Mouse (Mus musculus) gastrocnemius, postnatal 4 days (tissue): ENCODE data around the gene Cflar. TPM values are rescaled to one million over a fixed set of nuclear protein-coding genes. Genes with fewer than 3 reads are reported as not detected.
"Not testable (repeated sequence)": the region's sequence is repeated elsewhere in the genome, so short reads cannot be mapped to it uniquely, and the experiment has no call there.

Experiments
- DNase-seq, 2 experiments: peaks; one replicate each; pipeline ENCODE4 v3.0.0; 2021 to 2022; ENCODE audit warnings: low spot score in 2 of 2, mixed read lengths in 2 of 2
- total RNA-seq, 2 experiments: library from RNA; stranded (reverse); gene quantifications; 2 replicates each; pipeline ENCODE4 v1.2.3; 2021

Cflar gene
- total RNA-seq, 2 experiments from 2014 or later = 49.6 to 54.3 TPM

- no peak for DNase-seq
These were observed 16.7 kb downstream of the Cflar start for GRCm38 (mm10) chr1:58727747-58728589.

DNA sequence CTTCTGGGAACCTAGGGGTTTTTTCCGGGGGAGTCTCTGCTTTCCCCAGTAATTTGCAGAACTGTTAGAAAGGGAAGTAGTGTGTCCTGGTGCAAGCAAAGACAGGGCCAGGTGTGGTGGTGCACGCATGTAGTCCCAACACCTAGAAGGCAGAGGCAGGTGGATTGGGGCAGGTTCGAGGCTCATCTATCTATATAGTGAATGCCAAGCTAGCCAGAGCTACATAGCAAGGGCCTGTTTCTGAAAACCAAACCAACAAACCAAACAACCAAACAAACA is 17.2 kb downstream of the Cflar start:
- no peak for DNase-seq

DNA sequence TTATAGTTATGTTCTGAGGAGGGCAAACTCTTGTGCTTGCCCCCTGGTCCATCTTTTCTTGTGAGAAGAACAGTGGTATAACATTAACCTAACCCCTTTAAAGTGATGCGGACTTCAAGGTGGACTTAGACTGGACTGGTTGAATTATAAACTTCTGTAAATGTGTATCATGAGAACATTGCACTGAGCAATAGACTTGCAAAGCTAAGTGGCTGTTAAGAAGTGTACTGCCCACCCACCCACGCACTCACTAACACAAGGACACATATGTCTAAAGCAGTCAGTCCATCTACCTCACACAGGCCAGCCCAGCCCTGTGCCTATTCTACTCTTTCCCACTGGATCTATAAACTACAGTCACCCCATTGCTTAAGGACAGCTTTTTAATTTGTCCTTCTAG is 22.3 kb downstream of the Cflar start:
- DNase-seq = no peak

GRCm38 (mm10) chr1:58734043-58734920 is 23.0 kb downstream of the Cflar start:
- DNase-seq = no peak

DNA sequence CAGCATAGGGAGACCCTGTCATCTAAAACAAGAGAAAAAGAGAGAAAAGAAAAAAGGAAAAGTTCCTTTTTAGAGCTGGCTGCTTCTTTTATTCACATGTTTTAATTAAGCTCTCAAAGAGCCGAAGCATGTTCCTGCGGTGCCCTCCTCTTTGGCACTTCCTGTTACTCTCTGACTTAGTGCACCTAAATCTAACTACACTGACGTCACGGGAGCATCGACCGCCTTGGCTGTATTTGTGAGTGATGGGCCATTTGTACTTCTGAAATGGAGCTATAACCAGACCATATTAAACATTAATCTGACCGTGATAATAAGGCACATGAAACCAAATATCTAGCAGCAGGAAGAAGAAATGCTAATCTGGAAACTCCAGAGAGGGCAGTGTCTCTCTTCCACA is 24.7 kb downstream of the Cflar start:
- DNase-seq = no peak

- DNase-seq = no peak
These were observed 25.7 kb downstream of the Cflar start for GRCm38 (mm10) chr1:58736968-58737367.

GRCm38 (mm10) chr1:58739529-58739928 is 28.2 kb downstream of the Cflar start:
- no peak for DNase-seq

DNA sequence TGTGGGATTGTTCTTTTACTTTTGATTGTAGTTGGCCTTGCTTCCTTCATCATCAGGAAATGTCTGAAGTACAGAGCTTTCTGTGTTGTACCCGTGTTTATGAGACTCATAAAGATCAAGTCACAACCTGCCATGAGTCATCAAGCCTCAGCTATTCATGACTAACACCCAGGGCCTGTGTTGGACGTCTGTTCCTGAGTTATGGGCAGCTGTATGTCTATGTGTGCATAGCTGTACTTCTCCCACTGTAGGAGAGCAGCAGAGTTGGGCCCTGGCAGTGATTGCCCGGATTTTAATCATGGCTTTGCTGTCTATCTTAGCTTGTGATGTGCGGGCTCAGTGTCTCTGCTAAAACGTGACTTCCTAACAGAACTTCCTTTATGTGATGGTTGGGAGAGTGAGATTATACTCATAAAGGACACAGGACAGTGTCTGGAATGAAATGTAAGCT is 31.3 kb downstream of the Cflar start:
- no peak for DNase-seq

DNA sequence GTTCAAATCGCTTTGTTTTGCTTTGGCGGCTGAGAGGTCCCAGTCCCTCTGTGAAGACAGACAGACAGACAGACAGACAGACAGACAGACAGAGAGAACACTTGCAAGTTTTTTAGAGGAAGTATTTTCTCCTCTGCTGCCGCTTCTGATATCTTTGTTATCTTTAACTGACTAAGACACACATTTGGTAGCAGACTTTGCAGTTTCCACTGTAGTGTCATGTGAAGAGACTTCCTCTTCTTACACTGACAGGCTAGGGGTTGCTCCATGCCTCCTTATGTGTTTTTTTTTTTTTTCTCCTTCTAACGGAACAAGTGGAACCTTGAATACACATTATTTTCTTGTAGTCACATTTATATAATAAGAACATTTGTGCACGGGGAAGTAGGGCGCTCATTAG is 31.9 kb downstream of the Cflar start:
- no peak for DNase-seq

- DNase-seq = peak in 1 of 2 experiments; percentile 41
These were observed 33.3 kb downstream of the Cflar start for GRCm38 (mm10) chr1:58744645-58745044.

GRCm38 (mm10) chr1:58746880-58747279 is 35.6 kb downstream of the Cflar start:
- peak in 1 of 2 experiments; percentile 33 for DNase-seq

DNA sequence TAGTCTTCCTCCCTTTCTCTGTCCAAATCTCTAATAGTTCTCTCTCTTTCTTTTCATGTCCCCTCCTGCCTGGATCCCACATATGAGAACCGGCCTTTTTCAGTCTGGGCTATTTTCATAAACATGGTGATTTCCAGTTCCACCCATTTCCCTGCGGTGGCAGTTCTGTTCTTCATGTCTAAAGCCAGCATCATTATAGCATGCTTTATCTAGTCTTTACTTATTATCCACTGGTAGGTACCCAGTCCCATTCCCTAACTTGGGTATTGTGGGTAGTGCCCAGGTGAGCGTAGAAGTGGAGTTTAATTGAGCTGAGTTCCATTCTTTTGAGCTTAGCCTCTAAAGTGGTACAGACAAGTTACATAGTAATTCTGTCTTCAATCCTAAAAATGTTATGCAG is 48.1 kb downstream of the Cflar start:
- no peak for DNase-seq

- no peak for DNase-seq
These were observed 49.3 kb downstream of the Cflar start for GRCm38 (mm10) chr1:58760581-58760980.

- DNase-seq = peak in 1 of 2 experiments; percentile 31
These were observed 50.3 kb downstream of the Cflar start for GRCm38 (mm10) chr1:58761391-58762275.

GRCm38 (mm10) chr1:58762576-58762975 is 51.3 kb downstream of the Cflar start:
- DNase-seq = no peak

- not testable (repeated sequence) for DNase-seq
These were observed 55.1 kb downstream of the Cflar start for GRCm38 (mm10) chr1:58766446-58766845.

DNA sequence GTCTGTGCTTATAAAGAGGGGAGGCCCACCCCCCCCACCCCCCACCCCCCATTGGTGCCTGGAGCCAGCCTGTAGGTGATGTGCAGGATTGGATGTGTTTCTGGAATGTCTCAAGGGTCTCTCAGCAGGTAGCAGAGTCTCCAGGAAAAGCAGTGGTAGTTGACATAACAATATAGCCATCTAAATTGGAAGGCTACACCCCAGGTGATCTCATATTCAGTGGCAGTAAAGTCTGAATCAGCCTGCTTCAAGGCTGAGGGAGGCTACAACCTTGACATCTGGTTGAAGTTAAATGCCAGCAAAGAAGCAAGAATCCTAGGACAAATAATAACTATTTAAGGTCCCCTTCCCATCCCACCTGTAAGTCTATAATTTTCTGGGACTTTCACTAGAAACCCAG is 57.8 kb downstream of the Cflar start:
- DNase-seq = no peak

- no peak for DNase-seq
These were observed 58.4 kb downstream of the Cflar start for GRCm38 (mm10) chr1:58769701-58770100.

DNA sequence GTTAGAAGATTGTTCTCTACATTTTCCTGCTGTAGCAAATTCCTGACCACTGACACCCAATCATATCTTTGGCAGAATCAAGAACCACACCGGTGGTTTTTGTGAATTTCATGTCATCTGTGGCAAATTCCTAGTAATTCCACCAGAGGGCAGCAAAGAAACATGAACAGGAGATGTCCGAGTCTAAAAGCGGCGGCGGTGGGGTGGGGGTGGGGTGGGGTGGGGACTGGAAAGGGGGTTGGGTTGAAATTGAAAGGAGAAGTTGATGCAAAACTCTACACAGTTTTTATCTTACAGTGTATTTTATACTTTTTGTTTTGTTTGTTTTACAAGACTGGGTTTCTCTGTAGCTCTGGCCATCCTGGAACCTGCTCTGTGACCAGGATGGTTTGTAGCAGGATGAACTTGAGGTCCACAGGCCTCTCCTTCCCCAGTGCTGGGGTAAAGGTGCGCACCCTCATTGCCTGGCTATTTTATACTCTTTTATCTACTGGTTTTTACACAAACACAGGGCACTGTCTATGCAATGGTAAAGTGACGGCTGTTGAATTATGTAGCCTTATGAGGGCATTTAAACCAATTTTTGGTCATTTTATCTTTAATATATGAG is 58.9 kb downstream of the Cflar start:
- peak in 1 of 2 experiments; percentile 30 for DNase-seq

GRCm38 (mm10) chr1:58772084-58772483 is 60.8 kb downstream of the Cflar start:
- DNase-seq = no peak

GRCm38 (mm10) chr1:58773280-58773679 is 62.0 kb downstream of the Cflar start:
- no peak for DNase-seq
